ENCODE assay signal across 12 mouse cellular contexts in the genomic region with DNA sequence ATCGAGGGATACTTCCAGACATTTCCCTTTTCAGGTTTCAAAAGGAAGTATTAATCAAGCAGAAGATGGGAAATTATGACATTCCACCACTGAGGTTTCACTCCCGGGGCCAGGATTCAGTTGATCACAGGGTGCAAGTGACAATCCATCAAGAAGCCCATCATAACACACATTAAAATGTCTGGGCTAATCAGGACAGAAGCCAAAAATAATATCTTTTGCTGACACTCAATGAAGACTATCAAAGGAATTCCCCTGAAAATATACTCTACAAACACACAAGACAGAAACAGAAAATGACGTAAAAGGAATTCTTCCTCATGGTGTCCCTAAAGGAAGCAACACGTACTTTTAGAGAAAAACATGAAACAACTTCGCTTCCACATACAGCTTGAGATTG.
"Had no signal": no experiment of that assay in that cellular context is flagged by ENCODE, and none has a peak within 500 bp of the region (broad histone marks: within the 10 kb centered on the region; RNA-seq: fewer than 3 reads in every experiment).

No protein-coding gene starts in this region.

- ATAC-seq: intestine, postnatal 0 days; liver, postnatal 0 days had no signal

- H3K4me3 ChIP-seq: limb, embryonic 12.5 days; limb, embryonic 15.5 days had no signal

- H3K9me3 ChIP-seq: limb, embryonic 15.5 days had no signal

- H3K4me1 ChIP-seq: limb, embryonic 15.5 days had no signal

- H3K27me3 ChIP-seq: limb, embryonic 12.5 days; limb, embryonic 15.5 days had no signal

- H3K9ac ChIP-seq: limb, embryonic 12.5 days; limb, embryonic 15.5 days; liver, embryonic 14.5 days; liver, postnatal 0 days had no signal

- DNase-seq: kidney, postnatal 25 days; left cerebral cortex, postnatal 4 days; liver, postnatal 0 days; midbrain, embryonic 14.5 days; thymus, adult 18-20 months; thymus, postnatal 36 days had no signal

- H3K4me2 ChIP-seq: limb, embryonic 12.5 days; limb, embryonic 15.5 days; liver, embryonic 11.5 days; midbrain, embryonic 11.5 days had no signal

- H3K36me3 ChIP-seq: limb, embryonic 12.5 days; limb, embryonic 15.5 days had no signal

- H3K27ac ChIP-seq: limb, embryonic 12.5 days; limb, embryonic 15.5 days; liver, embryonic 14.5 days had no signal
